16 mouse cellular contexts compared by ENCODE assay signal in genomic region chr10:44589352-44589751, GRCm38 (mm10).
DNase-seq lines count a peak whose midpoint lies in the region.
"Had no signal": no experiment of that assay in that cellular context is flagged by ENCODE, and none has a peak within 500 bp of the region (broad histone marks: within the 10 kb centered on the region; RNA-seq: fewer than 3 reads in every experiment).

No protein-coding gene starts in this region.

- H3K27ac ChIP-seq in macrophage: peak overlapping the region; percentile 97
- H3K27ac ChIP-seq: forebrain, embryonic 12.5 days; hindbrain, embryonic 15.5 days; liver, embryonic 15.5 days had no signal

- no peaks in the 10 kb centered on the region for H3K79me2 ChIP-seq in macrophage (ENCODE audit: inconsistent target)

- H3K36me3 ChIP-seq in macrophage (ENCODE audit: inconsistent target): no peaks in the 10 kb centered on the region
- H3K36me3 ChIP-seq: forebrain, embryonic 12.5 days; hindbrain, embryonic 15.5 days; liver, embryonic 15.5 days had no signal

- DNase-seq in adrenal gland, adult 2 months: peak; percentile 39
- DNase-seq in adrenal gland, postnatal 4 days (ENCODE audit: low spot score in 2 of 2): no peak
- DNase-seq in kidney, adult 9 months: peak; percentile 11
- no peak for DNase-seq in kidney, postnatal 10 days
- DNase-seq in brain, adult 2 months (ENCODE audit: low read depth, low spot score): peak; percentile 33
- DNase-seq in ovary, postnatal 36 days (ENCODE audit: low spot score): no peak
- DNase-seq in thymus, adult 18-20 months: no peak
- DNase-seq: cerebellum, adult 18-20 months; gastrocnemius, postnatal 14 days; kidney, postnatal 25 days; retina, postnatal 1 day had no signal

- H3K4me3 ChIP-seq in macrophage (ENCODE audit: inconsistent target): no peak overlapping the region
- H3K4me3 ChIP-seq: forebrain, embryonic 12.5 days; hindbrain, embryonic 15.5 days; liver, embryonic 15.5 days; myocyte had no signal

Comparison
In these comparisons a context has a peak if more than half of its experiments do, and no peak if none do; other contexts are left out.
1. DNase-seq: peak in adrenal gland, adult 2 months (single experiment), kidney, adult 9 months (single experiment) and brain, adult 2 months (single experiment); none in adrenal gland, postnatal 4 days (0 of 2), kidney, postnatal 10 days (single experiment), ovary, postnatal 36 days (single experiment) and thymus, adult 18-20 months (0 of 2).